Mouse (Mus musculus): Measurements from ENCODE around the gene Itgad.

GRCm38 (mm10) chr7:128116396-128116795, 37.8 kb upstream of the Itgad start:
- TF ChIP-seq POLR2A (IDR thresholded peaks at IDR 0.05; ENCODE audit: borderline replicate concordance, extremely low read depth, low read depth, low read length) = no peak
- no peak for TF ChIP-seq CTCF (IDR thresholded peaks at IDR 0.05; ENCODE audit: insufficient read depth, low read length)
